ENCODE assay signal across 18 mouse cellular contexts in genomic region chr3:96050779-96051178, GRCm38 (mm10).
"Had no signal": no experiment of that assay in that cellular context is flagged by ENCODE, and none has a peak within 500 bp of the region (broad histone marks: within the 10 kb centered on the region; RNA-seq: fewer than 3 reads in every experiment).

No protein-coding gene starts in this region.

- H3K27me3 ChIP-seq: limb, embryonic 13.5 days; liver, embryonic 12.5 days; megakaryocyte, embryonic 14.5 days; midbrain, embryonic 12.5 days; neural tube, embryonic 15.5 days had no signal

- H3K4me3 ChIP-seq: limb, embryonic 13.5 days; liver, embryonic 12.5 days; megakaryocyte, embryonic 14.5 days; midbrain, embryonic 12.5 days; neural tube, embryonic 15.5 days had no signal

- ATAC-seq: liver, embryonic 12.5 days; midbrain, embryonic 16.5 days had no signal

- DNase-seq: kidney, adult 8-10 months; kidney, postnatal 36 days; layer of hippocampus, adult 9-11 months; layer of hippocampus, postnatal 36 days; lung, embryonic 14.5 days; lung, postnatal 10 days; lung, postnatal 4 days; right cerebral cortex, postnatal 4 days; spleen, adult 18-20 months; thymus, adult 18-20 months; thymus, postnatal 14 days had no signal

- H3K27ac ChIP-seq: kidney, postnatal 0 days; limb, embryonic 13.5 days; liver, embryonic 12.5 days; midbrain, embryonic 12.5 days; neural tube, embryonic 15.5 days had no signal

- H3K9ac ChIP-seq: limb, embryonic 13.5 days; liver, embryonic 12.5 days; lung, embryonic 14.5 days; midbrain, embryonic 12.5 days; neural tube, embryonic 15.5 days had no signal

- H3K4me2 ChIP-seq: limb, embryonic 13.5 days; liver, embryonic 12.5 days; lung, embryonic 14.5 days; midbrain, embryonic 12.5 days; neural tube, embryonic 15.5 days had no signal

- H3K9me3 ChIP-seq: limb, embryonic 13.5 days; liver, embryonic 12.5 days; megakaryocyte, embryonic 14.5 days; midbrain, embryonic 12.5 days; neural tube, embryonic 15.5 days had no signal

- H3K4me1 ChIP-seq: limb, embryonic 13.5 days; liver, embryonic 12.5 days; midbrain, embryonic 12.5 days had no signal
